Mouse (Mus musculus): ENCODE data around the gene Fbp1.
"Not testable (repeated sequence)": the region's sequence is repeated elsewhere in the genome, so short reads cannot be mapped to it uniquely, and the experiment has no call there.

Gene Fbp1

GRCm38 (mm10) chr13:62832239-62832638 lies 55.8 kb downstream of the Fbp1 start:
- DNase-seq, result no peak

GRCm38 (mm10) chr13:62815705-62816104 lies 72.4 kb downstream of the Fbp1 start:
- not testable (repeated sequence) for DNase-seq

Data from heart, adult 11 months (tissue).